Mouse (Mus musculus): ENCODE results near the gene Mgrn1. TPM values are rescaled to one million over a fixed set of nuclear protein-coding genes. Genes with fewer than 3 reads are reported as not detected.

The Mgrn1 gene
- polyA plus RNA-seq, 1 experiment from 2014 or later = 79.3 TPM

GRCm38 (mm10) chr16:4964731-4965391 is 78.8 kb downstream of the Mgrn1 start:
- 0 out of 2 replicates have a peak overlapping the region, but pooled peaks have one; percentile 68 for H3K27ac ChIP-seq (replicated peaks; ENCODE audit: low read depth, low read length)
- DNase-seq (ENCODE audit: low spot score) = no peak
- peak overlapping the region; percentile 71 for H3K9ac ChIP-seq (ENCODE audit: low read length)
- no peaks in the 10 kb centered on the region for H3K27me3 ChIP-seq (ENCODE audit: control insufficient read depth, insufficient read depth, low read length)
- WGBS = 25% methylated on average over 13 of the region's 13 CpGs
- H3K4me1 ChIP-seq (ENCODE audit: control insufficient read depth, insufficient read depth, low read length) = no peaks in the 10 kb centered on the region
- peak overlapping the region; percentile 90 for H3K4me3 ChIP-seq (ENCODE audit: low read depth, low read length)
- no peak for ATAC-seq (ENCODE audit: insufficient number of reproducible peaks, low FRiP score, low TSS enrichment, low read depth)
- no peaks in the 10 kb centered on the region for H3K36me3 ChIP-seq (ENCODE audit: control insufficient read depth, insufficient read depth, low read length)
- H3K9me3 ChIP-seq (ENCODE audit: control insufficient read depth, low read length) = no peaks in the 10 kb centered on the region
- peak overlapping the region; percentile 82 for H3K4me2 ChIP-seq (ENCODE audit: low read depth, severe bottlenecking)

GRCm38 (mm10) chr16:4965392-4966129 is 79.5 kb downstream of the Mgrn1 start:
- Histone ChIP-seq H3K9ac (ENCODE audit: low read length) (no peak overlapping the region), H3K4me1 (ENCODE audit: control insufficient read depth, insufficient read depth, low read length) (no peaks in the 10 kb centered on the region), H3K4me2 (ENCODE audit: low read depth, severe bottlenecking) (peak overlapping the region; percentile 82; the same call in 1 of the 2 replicates), H3K27me3 (ENCODE audit: control insufficient read depth, insufficient read depth, low read length) (no peaks in the 10 kb centered on the region), H3K36me3 (ENCODE audit: control insufficient read depth, insufficient read depth, low read length) (no peaks in the 10 kb centered on the region), H3K4me3 (ENCODE audit: low read depth, low read length) (no peak overlapping the region), H3K9me3 (ENCODE audit: control insufficient read depth, low read length) (no peaks in the 10 kb centered on the region), H3K27ac (replicated peaks; ENCODE audit: low read depth, low read length) (no peak overlapping the region)
- ATAC-seq (ENCODE audit: insufficient number of reproducible peaks, low FRiP score, low TSS enrichment, low read depth) = no peak
- 87% methylated on average over 8 of the region's 8 CpGs for WGBS
- no peak for DNase-seq (ENCODE audit: low spot score)

- H3K4me3 ChIP-seq (ENCODE audit: low read depth, low read length) = no peak overlapping the region
- H3K4me1 ChIP-seq (ENCODE audit: control insufficient read depth, insufficient read depth, low read length) = no peaks in the 10 kb centered on the region
- no peak overlapping the region for H3K27ac ChIP-seq (replicated peaks; ENCODE audit: low read depth, low read length)
- H3K36me3 ChIP-seq (ENCODE audit: control insufficient read depth, insufficient read depth, low read length) = no peaks in the 10 kb centered on the region
- H3K27me3 ChIP-seq (ENCODE audit: control insufficient read depth, insufficient read depth, low read length) = no peaks in the 10 kb centered on the region
- ATAC-seq (ENCODE audit: insufficient number of reproducible peaks, low FRiP score, low TSS enrichment, low read depth) = no peak
- 78% methylated on average over 3 of the region's 3 CpGs for WGBS
- DNase-seq (ENCODE audit: low spot score) = no peak
- no peak overlapping the region for H3K9ac ChIP-seq (ENCODE audit: low read length)
- no peaks in the 10 kb centered on the region for H3K9me3 ChIP-seq (ENCODE audit: control insufficient read depth, low read length)
- no peak overlapping the region for H3K4me2 ChIP-seq (ENCODE audit: low read depth, severe bottlenecking)
Observed at GRCm38 (mm10) chr16:4968426-4968825, 82.4 kb downstream of the Mgrn1 start.

- Histone ChIP-seq H3K4me1 (ENCODE audit: control insufficient read depth, insufficient read depth, low read length) (no peaks in the 10 kb centered on the region), H3K9ac (ENCODE audit: low read length) (no peak overlapping the region), H3K27ac (replicated peaks; ENCODE audit: low read depth, low read length) (no peak overlapping the region), H3K9me3 (ENCODE audit: control insufficient read depth, low read length) (no peaks in the 10 kb centered on the region), H3K36me3 (ENCODE audit: control insufficient read depth, insufficient read depth, low read length) (no peaks in the 10 kb centered on the region), H3K27me3 (ENCODE audit: control insufficient read depth, insufficient read depth, low read length) (no peaks in the 10 kb centered on the region), H3K4me3 (ENCODE audit: low read depth, low read length) (no peak overlapping the region), H3K4me2 (ENCODE audit: low read depth, severe bottlenecking) (no peak overlapping the region)
- ATAC-seq (ENCODE audit: insufficient number of reproducible peaks, low FRiP score, low TSS enrichment, low read depth) (no peak), DNase-seq (ENCODE audit: low spot score) (no peak)
- 90% methylated on average over 5 of the region's 5 CpGs for WGBS
Observed at GRCm38 (mm10) chr16:4969055-4969843, 83.2 kb downstream of the Mgrn1 start.

GRCm38 (mm10) chr16:4971626-4972025 is 85.6 kb downstream of the Mgrn1 start:
- Histone ChIP-seq H3K4me1 (ENCODE audit: control insufficient read depth, insufficient read depth, low read length) (no peaks in the 10 kb centered on the region), H3K27me3 (ENCODE audit: control insufficient read depth, insufficient read depth, low read length) (no peaks in the 10 kb centered on the region), H3K9ac (ENCODE audit: low read length) (0 out of 2 replicates have a peak overlapping the region, but pooled peaks have one; percentile 22), H3K27ac (replicated peaks; ENCODE audit: low read depth, low read length) (no peak overlapping the region), H3K4me3 (ENCODE audit: low read depth, low read length) (no peak overlapping the region), H3K9me3 (ENCODE audit: control insufficient read depth, low read length) (no peaks in the 10 kb centered on the region), H3K36me3 (ENCODE audit: control insufficient read depth, insufficient read depth, low read length) (no peaks in the 10 kb centered on the region), H3K4me2 (ENCODE audit: low read depth, severe bottlenecking) (no peak overlapping the region)
- 73% methylated on average over 4 of the region's 4 CpGs for WGBS
- ATAC-seq (ENCODE audit: insufficient number of reproducible peaks, low FRiP score, low TSS enrichment, low read depth) (no peak), DNase-seq (ENCODE audit: low spot score) (no peak)

- Histone ChIP-seq H3K27me3 (ENCODE audit: control insufficient read depth, insufficient read depth, low read length) (no peaks in the 10 kb centered on the region), H3K9ac (ENCODE audit: low read length) (no peak overlapping the region), H3K4me3 (ENCODE audit: low read depth, low read length) (no peak overlapping the region), H3K9me3 (ENCODE audit: control insufficient read depth, low read length) (no peaks in the 10 kb centered on the region), H3K27ac (replicated peaks; ENCODE audit: low read depth, low read length) (no peak overlapping the region), H3K4me2 (ENCODE audit: low read depth, severe bottlenecking) (no peak overlapping the region), H3K4me1 (ENCODE audit: control insufficient read depth, insufficient read depth, low read length) (no peaks in the 10 kb centered on the region), H3K36me3 (ENCODE audit: control insufficient read depth, insufficient read depth, low read length) (no peaks in the 10 kb centered on the region)
- 84% methylated on average over 5 of the region's 5 CpGs for WGBS
- DNase-seq (ENCODE audit: low spot score) = no peak
- no peak for ATAC-seq (ENCODE audit: insufficient number of reproducible peaks, low FRiP score, low TSS enrichment, low read depth)
Observed at GRCm38 (mm10) chr16:4974521-4974920, 88.5 kb downstream of the Mgrn1 start.

- no peaks in the 10 kb centered on the region for H3K9me3 ChIP-seq (ENCODE audit: control insufficient read depth, low read length)
- no peak overlapping the region for H3K4me2 ChIP-seq (ENCODE audit: low read depth, severe bottlenecking)
- H3K36me3 ChIP-seq (ENCODE audit: control insufficient read depth, insufficient read depth, low read length) = no peaks in the 10 kb centered on the region
- no peak overlapping the region for H3K27ac ChIP-seq (replicated peaks; ENCODE audit: low read depth, low read length)
- H3K9ac ChIP-seq (ENCODE audit: low read length) = no peak overlapping the region
- no peak for DNase-seq (ENCODE audit: low spot score)
- no peaks in the 10 kb centered on the region for H3K4me1 ChIP-seq (ENCODE audit: control insufficient read depth, insufficient read depth, low read length)
- no peak for ATAC-seq (ENCODE audit: insufficient number of reproducible peaks, low FRiP score, low TSS enrichment, low read depth)
- 91% methylated on average over 2 of the region's 2 CpGs for WGBS
- H3K4me3 ChIP-seq (ENCODE audit: low read depth, low read length) = no peak overlapping the region
- no peaks in the 10 kb centered on the region for H3K27me3 ChIP-seq (ENCODE audit: control insufficient read depth, insufficient read depth, low read length)
Observed at GRCm38 (mm10) chr16:4976180-4976579, 90.1 kb downstream of the Mgrn1 start.

- H3K27ac ChIP-seq (replicated peaks; ENCODE audit: low read depth, low read length) = no peak overlapping the region
- H3K4me1 ChIP-seq (ENCODE audit: control insufficient read depth, insufficient read depth, low read length) = no peaks in the 10 kb centered on the region
- H3K9me3 ChIP-seq (ENCODE audit: control insufficient read depth, low read length) = no peaks in the 10 kb centered on the region
- ATAC-seq (ENCODE audit: insufficient number of reproducible peaks, low FRiP score, low TSS enrichment, low read depth) = no peak
- H3K4me3 ChIP-seq (ENCODE audit: low read depth, low read length) = no peak overlapping the region
- H3K36me3 ChIP-seq (ENCODE audit: control insufficient read depth, insufficient read depth, low read length) = no peaks in the 10 kb centered on the region
- no peaks in the 10 kb centered on the region for H3K27me3 ChIP-seq (ENCODE audit: control insufficient read depth, insufficient read depth, low read length)
- no peak overlapping the region for H3K9ac ChIP-seq (ENCODE audit: low read length)
- H3K4me2 ChIP-seq (ENCODE audit: low read depth, severe bottlenecking) = no peak overlapping the region
- no peak for DNase-seq (ENCODE audit: low spot score)
- WGBS = 72% methylated on average over 5 of the region's 5 CpGs
Observed at GRCm38 (mm10) chr16:4978275-4979051, 92.4 kb downstream of the Mgrn1 start.

All from limb, embryonic 11.5 days (tissue).